Mouse (Mus musculus) megakaryocyte, adult 5-6 weeks (primary cell): ENCODE measurements around the gene E330021D16Rik. TPM values are rescaled to one million over a fixed set of nuclear protein-coding genes. Genes with fewer than 3 reads are reported as not detected.
A peak's percentile ranks its signal among the peaks of the same experiment; 100 is the strongest.

Source experiments
- ATAC-seq: 2 replicates; pipeline ENCODE4 v1.8.0; 2016; ENCODE audit warnings: mild to moderate bottlenecking, inconsistent platforms; ENCODE audit not compliant: poor library complexity, severe bottlenecking
- total RNA-seq, 2 experiments: library from RNA; stranded (forward) in 1 of 2; stranded (reverse) in 1 of 2; fragments of 153-499, 151-499 nt in 1 of 2; fragments of 221-1000, 200-1000 nt in 1 of 2; gene quantifications; 2 replicates each; pipeline versions ENCODE4 v1.2.3 to v1.2.4; 2015 to 2017

E330021D16Rik gene
- total RNA-seq, 2 experiments from 2014 or later, result not detected

DNA sequence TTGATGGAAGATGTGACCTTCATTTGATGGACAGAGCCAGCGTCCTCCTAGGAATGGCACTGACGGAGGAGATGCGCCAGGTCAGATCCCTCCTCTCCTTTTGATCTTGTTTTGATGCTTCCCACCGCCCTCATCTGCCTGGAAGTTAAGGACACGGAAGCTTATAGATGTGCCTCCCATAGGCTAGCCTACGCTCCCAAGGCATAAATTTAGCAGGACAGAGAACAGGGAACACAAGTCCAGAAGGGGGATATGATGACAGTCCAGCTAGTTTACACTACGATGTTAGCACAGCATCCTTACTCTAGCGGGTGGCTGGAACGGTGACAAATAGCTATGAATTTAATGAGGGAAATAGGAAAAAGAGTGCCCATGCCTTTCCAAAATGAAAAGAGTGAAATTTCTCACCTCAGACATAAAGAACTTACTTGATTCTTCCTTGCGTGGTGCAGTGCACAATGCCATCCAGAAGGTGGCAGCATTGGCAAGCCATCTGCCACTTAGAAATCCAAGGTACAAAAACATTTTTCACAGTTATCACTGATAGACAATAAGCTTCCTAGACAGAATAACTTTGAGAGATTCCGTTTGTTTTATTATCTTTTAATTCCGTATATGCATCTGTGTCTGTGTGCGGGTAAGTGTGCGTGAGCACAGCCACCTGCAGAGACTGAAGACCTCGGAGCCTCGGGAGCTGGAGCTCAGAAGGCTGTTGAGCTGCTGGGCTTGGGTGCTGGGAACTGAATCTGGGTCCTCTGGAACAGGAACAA is 6.9 kb upstream of the E330021D16Rik start:
- ATAC-seq, result peak; percentile 83

DNA sequence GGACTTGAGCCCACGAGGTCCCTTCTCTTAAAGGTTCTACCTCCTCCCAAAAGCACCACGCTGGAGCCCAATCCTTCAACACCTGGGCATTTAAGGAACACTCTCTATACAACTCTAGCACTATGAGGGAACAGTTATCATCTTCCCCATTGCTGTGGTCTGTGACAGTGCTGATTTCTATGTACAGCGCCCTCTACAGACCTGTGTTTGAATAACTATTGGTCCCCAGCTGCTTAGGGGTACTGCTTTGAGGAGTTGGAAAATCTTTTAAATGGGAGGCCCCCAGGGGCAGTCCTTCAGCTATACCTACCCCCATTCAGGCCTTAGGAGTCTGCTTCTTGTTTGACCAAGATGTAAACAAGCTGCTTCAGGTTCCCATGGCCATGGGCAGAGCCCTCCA is 5.7 kb upstream of the E330021D16Rik start:
- ATAC-seq, result peak; percentile 67

DNA sequence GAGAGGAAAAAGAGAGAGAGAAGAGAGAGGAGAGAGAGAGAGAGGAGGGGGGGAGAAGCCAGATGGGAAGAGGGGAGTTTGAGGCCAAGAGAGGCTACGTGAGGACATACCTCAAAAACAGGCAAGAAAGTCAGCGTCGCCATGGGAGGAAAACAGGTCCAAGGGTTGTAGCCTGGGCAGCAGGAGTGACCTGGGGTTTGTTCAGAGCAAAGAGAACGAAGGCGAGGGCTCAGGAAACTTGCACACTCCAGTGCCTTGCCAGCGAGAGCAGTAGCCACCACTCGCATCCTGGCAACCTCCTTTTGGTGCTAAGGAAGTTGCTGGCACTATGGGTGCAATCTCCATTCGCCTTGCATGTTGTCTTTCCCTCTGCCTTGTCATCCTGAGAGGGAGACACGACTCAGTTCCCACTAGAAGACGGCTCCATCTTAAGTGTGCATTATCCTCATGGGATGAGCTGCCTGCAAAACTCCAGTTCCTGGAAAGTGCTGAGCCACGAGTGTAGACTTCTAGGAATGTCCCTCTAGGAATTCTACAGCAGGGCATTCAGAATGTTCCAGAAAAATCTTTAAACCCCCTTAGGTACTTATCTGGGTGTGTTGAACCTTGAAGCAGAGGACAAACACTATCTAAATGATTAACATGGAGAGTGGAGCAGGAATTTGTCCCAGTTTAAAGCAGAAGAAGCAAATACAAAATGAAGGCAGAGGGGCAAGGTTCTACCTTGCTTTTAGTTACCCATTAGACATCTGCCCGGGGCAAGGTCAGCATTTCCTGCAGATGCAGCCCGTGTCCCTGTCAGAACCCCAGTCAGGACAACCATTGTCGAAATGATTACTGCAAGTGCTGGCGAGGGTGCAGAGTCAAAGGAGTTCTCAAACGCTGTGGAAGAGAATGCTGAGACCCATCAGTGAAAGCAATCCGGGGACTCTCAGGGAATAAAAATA is 3.8 kb upstream of the E330021D16Rik start:
- no peak for ATAC-seq

DNA sequence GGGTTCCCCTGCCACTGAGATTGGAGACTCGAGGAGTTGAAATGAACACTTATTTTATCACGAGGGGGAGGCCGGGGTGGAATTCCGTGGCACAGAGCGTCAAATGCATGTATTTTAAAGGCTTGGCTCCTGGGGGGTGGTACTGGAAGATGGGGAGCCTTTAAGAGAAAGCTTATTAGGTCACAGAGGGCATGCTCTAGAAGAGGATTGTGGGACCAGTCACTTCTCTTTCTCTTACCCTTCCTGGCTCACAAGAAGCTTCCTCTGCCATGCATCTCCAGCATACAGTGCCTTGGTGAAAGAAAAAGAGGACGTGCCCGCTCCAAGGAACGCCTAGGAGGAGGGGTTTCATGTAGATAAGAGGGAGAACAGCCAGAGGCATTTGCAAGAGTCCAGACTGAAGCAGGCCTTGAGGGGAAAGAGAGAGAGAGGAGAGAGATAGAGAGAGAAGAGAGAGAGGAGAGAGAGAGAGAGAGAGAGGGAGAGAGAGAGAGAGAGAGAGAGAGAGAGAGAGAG is 3.0 kb upstream of the E330021D16Rik start:
- ATAC-seq, result no peak

DNA sequence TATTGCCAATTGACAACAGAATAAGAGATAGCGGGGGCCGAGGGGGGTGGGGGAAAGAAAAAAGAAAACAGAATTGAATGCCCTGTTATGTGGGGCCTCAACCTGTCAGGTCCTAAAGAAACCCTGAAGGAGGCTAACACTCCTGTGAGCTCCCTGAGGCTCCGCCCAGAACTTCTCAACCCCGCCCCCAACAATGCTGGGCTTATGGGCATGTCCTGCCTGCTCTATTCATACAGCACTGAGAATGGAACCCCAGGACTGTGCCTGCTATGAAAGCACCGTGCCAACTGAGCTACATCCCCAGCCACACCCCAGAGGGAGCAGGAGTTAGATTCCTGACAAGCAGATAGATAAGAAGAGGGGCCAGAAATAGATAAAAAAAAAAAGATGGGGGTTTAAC is 2.5 kb upstream of the E330021D16Rik start:
- ATAC-seq, result no peak

DNA sequence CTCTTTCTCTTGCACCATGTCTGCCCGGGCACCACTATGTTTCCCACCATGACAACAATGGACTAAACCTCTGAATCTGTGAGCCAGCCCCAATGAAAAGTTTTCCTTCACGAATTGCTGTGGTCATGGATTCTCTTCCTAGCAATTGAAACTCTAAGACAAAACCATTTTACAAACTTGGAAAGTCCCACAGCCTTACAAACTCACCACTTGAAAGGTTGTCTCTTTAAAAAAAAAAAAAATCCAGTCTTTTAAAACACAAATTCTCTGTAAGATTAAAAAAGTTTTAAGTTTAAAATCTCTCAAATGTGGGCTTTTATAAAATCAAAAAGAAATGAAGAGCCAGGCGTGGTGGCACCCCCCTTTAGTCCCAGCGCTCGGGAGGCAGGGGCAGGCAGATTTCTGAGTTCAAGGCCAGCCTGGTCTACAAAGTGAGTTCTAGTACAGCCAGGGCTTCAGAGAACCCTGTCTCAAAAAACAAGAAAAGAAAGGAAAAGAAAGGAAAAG is 1.5 kb downstream of the E330021D16Rik start:
- peak; percentile 5; the same call in 1 of the 2 replicates for ATAC-seq

DNA sequence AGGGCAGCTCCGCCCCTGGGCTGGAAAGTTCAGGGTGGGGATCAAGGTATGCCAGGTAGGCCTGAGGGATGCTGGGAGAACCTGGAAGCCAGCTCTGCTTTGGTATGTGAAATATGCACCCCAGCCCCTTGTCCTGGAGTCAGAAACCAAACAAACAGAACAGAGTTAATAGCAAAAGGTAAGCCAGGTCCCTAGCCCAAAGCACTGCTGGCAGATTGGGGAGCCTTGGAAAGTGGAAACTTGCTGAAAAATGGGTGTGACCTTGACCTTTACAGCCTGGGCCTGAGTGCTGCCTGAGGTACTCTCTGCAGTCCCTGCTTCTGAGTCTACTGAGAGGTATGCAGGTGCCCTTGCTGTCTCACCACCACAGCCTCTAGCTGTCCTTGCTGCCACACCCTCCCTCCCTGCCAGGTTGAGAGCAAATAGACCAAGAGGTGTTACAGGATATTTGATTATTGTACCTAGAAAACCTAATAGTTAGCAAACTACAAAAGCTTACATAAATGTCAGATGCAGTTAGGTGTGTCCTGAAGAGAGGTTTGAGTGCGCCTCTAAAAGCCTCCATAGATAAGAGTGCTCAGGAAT is 7.7 kb downstream of the E330021D16Rik start:
- no peak for ATAC-seq

DNA sequence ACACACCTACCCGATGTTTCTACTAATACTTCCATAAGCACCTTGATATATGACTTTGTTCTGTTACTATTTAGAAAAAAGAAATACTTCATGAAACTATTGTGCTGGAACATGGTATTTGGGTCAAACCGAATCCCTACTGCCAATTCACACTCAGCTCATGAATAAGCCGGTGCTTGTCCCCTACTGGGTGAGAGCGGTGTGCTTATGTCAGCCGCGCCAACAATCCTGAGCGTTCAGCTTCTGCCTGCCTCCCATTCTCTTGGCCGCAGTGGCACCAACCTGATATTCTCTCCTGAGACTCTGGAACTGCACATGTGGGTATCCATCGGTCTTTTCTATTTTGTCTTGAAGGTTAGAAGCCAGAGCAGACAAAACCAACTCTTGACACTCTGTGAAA is 18.5 kb downstream of the E330021D16Rik start:
- no peak for ATAC-seq

DNA sequence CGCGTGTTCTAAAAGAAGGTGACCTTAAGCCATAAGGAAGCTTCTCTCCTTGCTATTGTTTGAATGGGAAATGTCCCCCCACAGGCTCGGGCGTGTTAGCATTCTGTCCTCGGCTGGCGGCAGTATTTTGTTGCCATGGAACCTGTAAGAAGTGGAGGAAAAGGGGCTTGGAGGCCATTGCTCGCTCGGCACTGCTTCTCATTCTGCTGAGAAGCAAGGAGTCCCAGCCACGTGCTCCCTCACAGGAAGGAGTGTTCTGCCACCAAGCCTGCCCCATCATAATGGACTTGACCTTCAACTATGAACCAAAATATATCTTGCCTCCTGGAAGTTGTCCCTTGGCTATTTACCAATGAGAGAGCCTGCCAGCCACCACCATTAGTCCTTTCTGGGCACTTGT is 25.1 kb downstream of the E330021D16Rik start:
- ATAC-seq, result no peak

DNA sequence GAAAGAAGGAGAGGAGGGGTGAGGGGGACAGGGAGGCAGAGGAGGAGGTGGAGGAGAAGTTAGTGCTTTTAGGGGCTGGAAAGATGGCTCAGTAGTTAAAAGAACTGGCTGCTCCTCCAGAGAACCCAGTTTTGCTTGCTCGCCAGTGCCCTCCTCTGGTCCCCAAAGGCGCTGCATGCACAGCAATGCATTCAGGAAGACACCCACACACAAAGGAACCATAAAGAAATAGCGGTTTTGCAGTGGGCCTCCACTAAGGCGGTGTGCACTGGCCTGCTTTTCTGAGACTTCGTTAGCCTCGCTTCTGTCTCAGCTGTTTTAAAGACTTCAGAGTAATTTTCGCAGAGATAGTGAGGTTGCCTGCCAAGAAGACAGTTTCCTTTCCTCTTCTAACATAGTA is 30.1 kb downstream of the E330021D16Rik start:
- no peak for ATAC-seq

DNA sequence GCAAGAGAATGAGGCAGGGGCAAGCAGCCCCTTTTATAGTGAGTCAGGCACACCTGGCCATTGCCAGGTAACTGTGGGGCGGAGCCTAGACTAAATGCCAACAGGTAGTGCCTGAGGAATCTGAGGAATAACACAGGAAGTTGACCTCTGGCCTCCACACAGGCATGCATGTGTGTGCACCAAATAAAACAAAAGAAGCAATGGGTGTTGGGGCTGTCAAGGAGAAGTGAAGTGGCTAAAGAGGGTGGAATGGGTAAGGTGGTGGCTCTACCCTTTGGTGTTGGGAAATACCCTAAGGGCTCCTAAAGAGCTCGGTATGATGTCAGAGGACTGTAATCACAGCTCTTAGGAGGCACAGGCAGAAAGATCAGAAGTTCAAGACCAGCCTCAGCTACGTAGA is 32.2 kb downstream of the E330021D16Rik start:
- no peak for ATAC-seq

DNA sequence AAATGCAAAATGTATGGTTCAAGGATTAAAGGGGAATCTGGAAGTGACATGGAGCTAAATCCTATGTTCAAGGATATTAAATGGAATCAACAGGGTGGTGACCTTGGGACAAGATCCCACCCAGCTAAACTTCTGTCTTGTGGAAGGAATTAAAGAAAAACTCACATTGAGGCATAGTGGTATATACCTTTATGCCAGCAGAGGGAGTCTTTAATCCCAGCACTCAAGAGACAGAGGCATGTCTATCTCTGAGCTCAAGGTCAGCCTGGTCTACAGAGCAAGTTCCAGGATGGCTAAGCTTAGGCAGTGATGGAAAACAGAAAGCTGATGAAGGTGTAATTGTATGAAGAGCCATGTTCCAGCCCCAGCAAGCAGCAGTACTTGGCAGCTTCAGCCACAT is 39.3 kb downstream of the E330021D16Rik start:
- ATAC-seq, result no peak

DNA sequence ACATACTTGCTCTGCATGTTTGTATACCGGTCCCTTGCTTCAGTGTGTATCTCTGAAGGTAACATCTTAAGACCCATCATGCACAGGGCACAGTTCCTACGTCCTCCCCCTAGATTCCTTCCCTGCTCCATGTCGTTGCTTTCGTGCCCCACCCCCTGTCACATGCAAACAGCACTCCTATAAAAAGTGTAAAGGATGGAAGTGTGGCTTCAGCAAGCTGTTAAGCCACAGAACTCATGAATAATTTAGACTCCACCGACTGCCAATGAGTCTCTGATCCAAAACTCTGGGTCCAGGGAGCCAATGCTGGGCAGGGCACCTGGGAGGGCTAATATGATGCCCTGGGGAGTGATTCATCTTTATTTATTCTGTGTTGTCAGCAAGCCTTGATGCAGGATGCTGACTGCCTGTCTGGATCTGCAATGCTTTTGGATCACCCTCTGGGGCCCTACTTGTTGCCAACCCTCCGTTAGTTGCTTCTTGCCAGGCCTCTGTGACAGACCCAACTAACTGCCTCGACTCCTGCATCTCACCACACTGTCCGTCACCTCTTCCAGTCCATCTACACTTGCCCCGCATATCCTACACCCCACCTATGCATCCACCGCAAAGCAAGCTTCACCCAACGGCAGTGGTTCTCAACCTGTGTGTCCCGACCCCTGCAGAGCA is 50.8 kb downstream of the E330021D16Rik start:
- no peak for ATAC-seq

DNA sequence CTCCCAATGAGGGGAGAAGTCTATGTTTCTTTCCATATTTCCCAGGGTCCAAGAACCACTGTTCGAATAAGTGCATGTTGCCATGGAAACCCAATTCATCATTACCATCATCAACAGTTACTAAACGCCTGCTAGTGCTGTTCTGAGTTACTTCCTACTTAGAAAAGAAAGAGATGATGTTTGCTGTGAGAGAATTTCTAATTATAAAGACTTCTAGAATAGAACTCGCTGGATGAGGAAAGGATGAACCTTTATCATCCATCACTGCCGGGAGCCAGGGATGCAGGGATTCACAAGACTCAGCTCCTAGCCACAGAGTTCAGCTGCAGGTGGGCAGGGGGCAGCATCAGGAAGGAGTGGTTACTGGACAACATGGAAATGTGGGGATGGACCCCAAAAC is 51.4 kb downstream of the E330021D16Rik start:
- no peak for ATAC-seq

DNA sequence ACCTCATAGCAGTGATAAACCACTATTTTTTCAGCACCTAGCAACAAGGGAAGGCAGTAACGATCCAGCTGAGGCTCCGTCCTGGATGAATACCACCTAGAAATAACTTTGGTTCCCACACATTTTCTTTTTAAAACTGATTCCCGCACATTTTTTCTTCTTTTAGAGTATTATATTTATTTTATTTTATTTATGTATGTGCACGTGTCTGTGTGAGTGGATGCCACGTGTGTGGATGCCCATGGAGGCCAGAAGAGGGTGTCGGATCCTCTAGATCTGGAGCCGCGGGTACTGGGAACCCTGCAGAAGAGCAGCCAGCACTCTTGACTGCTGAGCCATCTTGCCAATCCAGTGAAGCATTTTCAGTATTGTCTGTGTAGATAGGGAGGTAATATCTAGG is 52.1 kb downstream of the E330021D16Rik start:
- ATAC-seq, result no peak

DNA sequence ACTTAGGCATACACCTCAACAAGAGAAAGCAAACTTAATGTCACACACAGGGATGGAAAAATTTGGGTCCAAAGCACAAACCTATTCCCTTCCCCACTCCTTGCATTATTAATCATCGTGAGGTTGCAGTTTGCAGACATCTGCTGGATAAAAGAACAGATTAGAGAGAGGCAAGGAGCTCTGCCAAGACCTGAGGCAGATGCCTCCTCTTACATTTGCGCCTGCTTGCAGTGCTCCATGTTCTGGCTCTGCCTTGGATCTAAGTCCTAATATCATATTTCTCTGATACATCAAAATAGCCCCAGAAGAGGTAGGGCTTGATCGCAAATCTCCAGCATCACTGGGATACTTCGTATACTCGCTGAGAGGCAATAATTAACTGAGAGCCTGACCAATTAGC is 56.9 kb downstream of the E330021D16Rik start:
- no peak for ATAC-seq

DNA sequence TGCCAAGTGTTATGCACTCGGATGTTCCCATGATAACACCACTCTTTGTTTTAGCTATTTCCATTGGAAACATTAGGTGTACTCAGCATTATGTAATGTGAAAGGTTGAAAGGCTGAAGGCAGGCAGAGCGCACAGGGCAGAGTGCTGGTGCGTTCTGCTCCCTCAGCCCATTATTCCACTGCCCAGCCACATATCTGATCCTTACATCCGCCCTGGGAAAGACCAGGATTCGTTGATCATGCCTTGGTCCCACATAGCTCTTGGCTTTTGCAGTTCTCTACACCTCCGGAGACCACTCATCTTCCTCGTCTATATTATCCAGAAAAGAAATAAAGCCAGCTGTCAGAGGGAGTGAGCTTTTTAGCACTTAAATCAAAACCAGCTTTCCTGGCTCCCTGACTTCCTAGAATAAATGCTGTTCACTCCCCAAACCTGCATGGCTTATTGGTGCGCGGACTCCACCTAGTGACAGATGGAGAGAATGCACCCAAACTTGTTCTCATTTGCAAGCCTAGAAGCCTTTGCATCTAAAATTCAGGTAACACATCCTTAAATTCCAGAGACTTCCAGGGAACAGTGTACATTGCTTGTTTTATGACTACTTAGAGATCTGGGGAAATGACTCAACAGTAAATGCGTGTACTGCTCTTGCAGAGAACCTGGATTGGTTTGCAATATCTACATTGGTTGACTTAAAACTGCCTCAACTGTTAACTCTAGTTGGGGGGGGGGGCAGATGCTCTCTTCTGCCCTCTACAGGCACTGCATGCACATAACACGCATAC is 61.8 kb downstream of the E330021D16Rik start:
- ATAC-seq, result no peak
